Mouse (Mus musculus): ENCODE results near the gene Pagr1a.

The Pagr1a gene

DNA sequence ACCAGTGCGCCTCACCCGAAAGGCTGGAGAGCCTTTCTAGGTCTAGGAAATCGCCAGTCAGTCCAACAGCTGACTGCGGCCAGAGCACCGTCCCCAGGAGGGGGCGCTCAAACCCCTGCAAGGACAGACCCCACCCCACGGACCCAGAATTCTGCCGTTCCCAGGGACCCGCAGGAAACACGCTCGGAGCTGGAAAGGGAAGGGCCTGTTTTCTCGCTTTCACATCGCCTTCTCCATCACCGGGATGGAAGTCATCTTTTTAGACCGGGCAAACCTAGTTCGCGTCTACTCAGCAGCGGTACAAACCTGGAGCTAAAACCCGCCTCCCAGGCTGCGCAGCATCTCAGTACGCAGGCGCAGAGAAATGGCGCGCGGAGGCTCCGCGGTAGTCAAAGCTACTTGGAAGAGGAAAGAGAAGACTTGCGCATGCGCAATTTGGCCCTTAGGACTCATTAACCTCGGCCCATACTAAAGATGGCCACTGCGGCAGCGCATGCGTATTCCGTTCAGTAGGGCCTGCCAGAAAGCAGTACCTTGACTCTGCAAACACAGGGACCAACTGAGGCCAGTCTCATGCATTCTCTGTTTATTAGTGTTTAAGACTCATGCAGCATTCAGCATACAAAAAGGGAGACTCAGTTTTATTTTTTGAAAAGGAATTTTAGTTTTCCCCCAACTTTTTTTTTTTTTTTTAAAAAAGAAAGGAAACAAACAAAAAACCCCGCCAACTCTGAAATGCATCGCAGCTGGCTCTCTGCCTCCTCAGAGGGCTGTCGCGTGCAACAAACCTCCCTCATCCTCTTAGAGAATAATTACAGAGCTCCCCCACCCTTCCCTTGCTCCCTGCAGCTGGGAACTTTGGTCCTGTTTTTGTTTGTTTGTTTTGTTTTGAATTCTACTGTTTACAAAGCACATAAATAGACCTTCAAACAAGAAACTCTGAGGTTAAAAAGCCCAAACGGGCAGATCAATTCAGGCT lies at the start of gene Pagr1a:
TSS of gene Pagr1a (minus strand) at position 382 of the 979 bp plus-strand sequence.
- peak; percentile 97 to 98 for DNase-seq

DNA sequence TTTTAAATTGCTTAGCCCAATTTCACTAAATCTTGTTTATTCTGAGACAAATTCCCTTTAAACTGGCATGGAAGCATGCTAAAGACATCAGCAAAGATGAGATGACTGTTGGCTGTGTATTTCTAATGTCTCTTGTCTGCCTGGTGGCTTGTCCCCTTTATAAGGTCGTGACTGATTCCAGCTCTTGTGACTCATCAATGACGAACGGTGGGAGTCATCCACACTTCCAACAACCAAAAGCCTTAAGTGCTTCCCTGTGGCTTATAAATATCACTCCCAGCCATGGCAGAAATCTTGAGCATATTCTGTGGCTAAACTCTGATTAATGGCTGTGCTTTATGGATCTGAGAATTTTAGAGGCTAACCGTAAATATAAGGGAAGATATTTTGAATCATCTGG lies 49.2 kb upstream of the Pagr1a start:
- DNase-seq: no peak

DNA sequence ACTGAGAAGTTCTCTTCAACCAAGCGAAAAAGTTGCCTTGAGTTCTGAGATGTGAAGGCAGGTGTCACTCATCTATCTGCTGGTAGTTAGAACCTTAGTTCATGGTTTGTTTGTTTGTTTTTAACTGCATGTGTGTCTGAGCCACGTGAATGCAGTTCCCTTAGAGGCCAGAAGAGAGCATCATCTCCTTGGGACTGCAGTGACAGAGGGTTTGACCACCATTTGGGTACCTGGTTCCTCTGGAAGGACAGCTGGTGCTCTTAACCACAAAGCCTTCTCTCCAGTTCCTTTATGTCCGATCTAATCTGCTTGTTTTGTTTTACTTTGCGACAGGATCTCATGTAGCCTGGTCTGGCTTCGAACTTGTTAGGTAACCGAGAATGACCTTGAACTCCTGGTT lies 48.4 kb upstream of the Pagr1a start:
- DNase-seq: no peak

- no peak for DNase-seq
Measured at GRCm38 (mm10) chr7:127055026-127055585, 38.0 kb upstream of the Pagr1a start.

GRCm38 (mm10) chr7:127041851-127042672 lies 24.9 kb upstream of the Pagr1a start, which contains the start of gene Kif22:
Kif22 (minus strand) TSS chr7:127042471.
- peak; percentile 93 to 94 for DNase-seq

GRCm38 (mm10) chr7:127031244-127031643 lies 14.1 kb upstream of the Pagr1a start:
- DNase-seq: no peak

- DNase-seq: no peak
Measured at GRCm38 (mm10) chr7:127030172-127030571, 13.0 kb upstream of the Pagr1a start.

DNA sequence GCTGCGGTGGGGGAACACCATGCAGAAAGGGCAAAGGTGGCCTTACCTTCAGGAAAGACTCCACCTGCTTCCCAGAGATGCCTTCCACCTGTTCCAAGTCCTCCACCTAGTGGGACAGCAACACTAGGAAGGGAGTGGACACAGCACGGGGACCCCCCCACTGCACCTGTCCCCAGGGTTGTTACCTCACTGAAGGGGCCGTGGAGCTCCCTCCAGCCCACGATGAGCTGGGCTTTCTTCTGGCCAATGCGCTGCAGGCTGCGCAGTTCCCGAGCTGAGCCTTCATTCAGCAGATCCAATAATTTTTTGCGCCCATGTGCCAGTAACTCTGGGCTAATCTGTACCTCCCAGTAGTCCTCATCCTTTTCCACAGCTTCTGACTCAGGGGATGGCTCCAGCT lies 10.7 kb upstream of the Pagr1a start:
- no peak for DNase-seq

DNA sequence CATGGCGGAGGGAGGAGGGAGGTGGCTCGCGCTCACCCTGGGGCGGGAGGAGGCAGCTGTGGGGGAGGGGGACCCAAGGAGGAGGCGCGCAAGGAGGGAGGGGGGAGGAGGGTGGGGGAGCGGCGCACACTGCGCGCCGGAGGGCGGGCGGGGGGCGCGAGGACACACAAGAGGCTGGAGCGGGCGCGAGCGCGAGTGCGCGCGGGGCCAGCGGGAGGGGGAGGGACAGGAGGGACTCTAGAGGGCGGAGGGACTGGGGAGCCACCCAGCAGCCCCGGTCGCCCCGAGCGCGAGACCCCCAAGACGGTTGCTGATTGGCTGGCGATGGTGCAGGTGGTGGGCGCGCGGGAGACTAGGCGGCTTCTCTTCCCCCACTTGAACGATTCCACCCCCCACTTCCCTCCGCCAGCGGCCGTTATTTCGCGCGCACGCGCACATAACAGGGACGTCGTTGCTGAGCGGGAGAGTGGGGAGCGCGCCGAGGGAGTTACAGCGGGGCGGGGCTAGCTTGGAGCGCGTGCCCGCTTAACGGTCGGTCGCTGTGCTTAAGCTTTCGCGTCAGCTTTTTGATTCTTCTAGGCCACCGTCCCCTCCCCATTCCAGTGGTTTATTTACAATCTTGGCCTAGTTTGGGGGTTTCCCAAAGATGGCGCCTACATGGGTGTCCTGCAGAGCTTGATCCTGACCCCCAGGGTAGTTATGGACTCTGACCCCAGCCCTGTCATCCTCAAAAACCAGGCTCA lies 10.0 kb upstream of the Pagr1a start, which contains the start of gene Maz:
TSS of gene Maz (minus strand) at position 54 of the 743 bp plus-strand sequence.
- DNase-seq: peak; percentile 99

GRCm38 (mm10) chr7:127026616-127026983 lies 9.4 kb upstream of the Pagr1a start:
- DNase-seq: peak; percentile 85 to 95

- DNase-seq: peak; percentile 85 to 86
Measured at GRCm38 (mm10) chr7:127026161-127026600, 9.0 kb upstream of the Pagr1a start.

DNA sequence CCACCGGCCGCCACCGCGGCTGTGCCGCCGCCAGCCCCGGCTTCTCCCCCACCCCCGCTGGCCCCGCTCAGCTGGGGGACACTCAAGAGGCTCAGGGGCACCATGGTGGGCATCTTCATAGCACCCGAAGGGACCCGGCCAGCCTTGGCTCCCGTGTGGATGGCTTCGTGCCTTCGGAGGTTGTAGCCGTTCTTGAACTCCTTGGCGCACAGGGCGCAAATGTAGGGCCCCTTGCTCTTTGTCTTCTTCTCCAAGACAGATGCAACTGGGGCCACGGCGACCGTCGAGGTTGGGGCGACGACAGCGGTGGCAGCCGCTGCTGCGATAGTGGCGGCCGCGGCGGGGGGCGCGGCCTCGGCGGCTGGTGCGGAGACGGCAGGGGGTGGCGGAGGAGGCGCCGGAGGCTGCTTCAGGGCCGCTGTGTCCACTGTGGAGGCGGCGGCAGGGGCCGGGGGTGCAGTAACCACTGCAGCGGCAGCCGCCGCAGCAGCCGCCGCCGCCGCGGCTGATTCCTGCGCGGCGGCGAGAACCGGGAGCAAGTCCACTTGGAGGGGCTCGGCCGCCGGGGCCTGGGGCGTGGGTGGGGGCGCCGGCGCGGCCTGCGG lies 8.5 kb upstream of the Pagr1a start:
- DNase-seq: peak; percentile 74 to 78

- DNase-seq: peak; percentile 90 to 91
Measured at GRCm38 (mm10) chr7:127024755-127025555, 7.8 kb upstream of the Pagr1a start.

- DNase-seq: peak; percentile 49 to 58
Measured at GRCm38 (mm10) chr7:127023896-127024690, 6.9 kb upstream of the Pagr1a start.

- peak; percentile 45 to 62 for DNase-seq
Measured at GRCm38 (mm10) chr7:127023272-127023691, 6.1 kb upstream of the Pagr1a start.

GRCm38 (mm10) chr7:127022528-127023271 lies 5.5 kb upstream of the Pagr1a start:
- peak in 1 of 2 experiments; percentile 51 for DNase-seq

DNA sequence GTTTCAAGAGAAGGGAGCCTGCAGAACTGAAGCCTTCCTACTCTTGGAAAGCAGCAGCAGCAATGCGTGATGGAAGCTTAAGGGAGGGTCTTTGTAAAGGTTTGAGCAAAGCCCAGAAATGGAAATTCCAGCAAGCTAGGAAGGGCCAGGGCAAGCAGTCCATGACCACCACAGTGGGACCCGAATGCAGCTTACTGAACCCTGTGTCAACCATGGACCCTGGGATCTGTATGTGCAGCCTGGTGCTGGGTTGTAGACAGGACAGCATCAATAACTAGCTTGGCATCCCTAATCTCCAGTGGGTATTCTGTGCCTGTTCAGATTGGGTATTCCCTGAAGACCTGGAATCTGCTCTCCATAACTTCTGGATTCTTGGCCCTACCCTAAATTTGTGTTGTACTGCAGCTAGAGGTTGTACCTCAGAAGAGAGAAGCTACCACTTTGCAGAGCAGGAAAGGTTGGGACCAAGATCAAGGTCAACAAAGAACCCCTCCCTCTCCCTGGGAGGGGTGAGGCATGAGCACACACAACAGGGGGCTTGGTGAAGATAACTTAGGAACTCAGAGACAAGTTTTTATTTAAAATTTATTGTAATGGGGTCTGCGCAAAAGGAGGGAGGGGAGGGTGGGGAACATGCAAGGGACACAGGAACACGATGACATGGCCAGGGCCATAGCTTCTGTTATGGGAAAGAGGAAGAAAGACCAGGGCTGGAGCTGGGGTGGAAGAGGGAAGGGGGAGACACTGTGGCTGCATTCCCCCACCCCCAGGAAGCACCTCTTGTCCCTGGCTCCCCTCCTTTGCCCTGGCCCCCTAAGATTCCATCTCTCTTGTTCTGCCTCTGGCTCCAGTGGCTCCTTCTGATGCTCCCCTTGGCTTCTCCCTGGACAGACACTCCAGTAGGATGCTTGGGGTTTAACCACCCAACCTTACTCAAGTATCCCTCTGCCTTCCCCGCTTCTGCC lies 4.7 kb upstream of the Pagr1a start:
- DNase-seq: peak in 1 of 2 experiments; percentile 17
